17 mouse cellular contexts compared by ENCODE assay signal in genomic region chr6:71476783-71477182, GRCm38 (mm10).
"Had no signal": no experiment of that assay in that cellular context is flagged by ENCODE, and none has a peak within 500 bp of the region (broad histone marks: within the 10 kb centered on the region; RNA-seq: fewer than 3 reads in every experiment).

No protein-coding gene starts in this region.

- H3K36me3 ChIP-seq: lung, embryonic 15.5 days; midbrain, embryonic 12.5 days; neural tube, embryonic 12.5 days; stomach, embryonic 15.5 days had no signal

- H3K9ac ChIP-seq: liver, embryonic 14.5 days; lung, embryonic 15.5 days; midbrain, embryonic 12.5 days; neural tube, embryonic 12.5 days; stomach, embryonic 15.5 days had no signal

- ATAC-seq: lung, postnatal 0 days had no signal

- H3K4me1 ChIP-seq: lung, embryonic 15.5 days; midbrain, embryonic 12.5 days; neural tube, embryonic 12.5 days; stomach, embryonic 15.5 days had no signal

- H3K4me3 ChIP-seq: lung, embryonic 15.5 days; megakaryocyte, embryonic 14.5 days; midbrain, embryonic 12.5 days; neural tube, embryonic 12.5 days; stomach, embryonic 15.5 days had no signal

- H3K27ac ChIP-seq: liver, embryonic 14.5 days; lung, embryonic 15.5 days; macrophage; midbrain, embryonic 12.5 days; neural tube, embryonic 12.5 days; stomach, embryonic 15.5 days; stomach, postnatal 0 days had no signal

- H3K9me3 ChIP-seq: lung, embryonic 15.5 days; megakaryocyte, embryonic 14.5 days; midbrain, embryonic 12.5 days; neural tube, embryonic 12.5 days; stomach, embryonic 15.5 days had no signal

- DNase-seq: lung, adult 2 months; lung, postnatal 14 days; lung, postnatal 36 days; midbrain, embryonic 14.5 days; right cerebral cortex, postnatal 14 days; thymus, adult 2 months; thymus, postnatal 25 days; thymus, postnatal 4 days had no signal

- H3K27me3 ChIP-seq: lung, embryonic 15.5 days; megakaryocyte, embryonic 14.5 days; midbrain, embryonic 12.5 days; neural tube, embryonic 12.5 days; stomach, embryonic 15.5 days had no signal

- H3K4me2 ChIP-seq: lung, embryonic 15.5 days; midbrain, embryonic 12.5 days; neural tube, embryonic 12.5 days; stomach, embryonic 15.5 days had no signal
